9 mouse cellular contexts compared by ENCODE assay signal in genomic region chr7:35000839-35001238, GRCm38 (mm10). TPM values are rescaled to one million over a fixed set of nuclear protein-coding genes. Genes with fewer than 3 reads are reported as not detected.
DNase-seq lines count a peak whose midpoint lies in the region; ATAC-seq lines count a peak whose summit lies in the region.
"Had no signal": no experiment of that assay in that cellular context is flagged by ENCODE, and none has a peak within 500 bp of the region (broad histone marks: within the 10 kb centered on the region; RNA-seq: fewer than 3 reads in every experiment).

No protein-coding gene starts in this region.

- no peak for ATAC-seq in heart, embryonic 15.5 days (replicated peaks; ENCODE audit: insufficient number of reproducible peaks, insufficient read depth, low FRiP score, low read depth)
- peak; percentile 64; the same call in 1 of the 2 replicates for ATAC-seq in erythroid progenitor cell, adult 5-6 weeks (replicated peaks; ENCODE audit: low FRiP score, poor library complexity, severe bottlenecking)
- peak; percentile 82 for ATAC-seq in megakaryocyte progenitor cell, adult 5-6 weeks (replicated peaks; ENCODE audit: poor library complexity)

- WGBS in heart, embryonic 15.5 days: 35% methylated on average over 6 of the region's 6 CpGs

- no peak overlapping the region for H3K4me3 ChIP-seq in heart, embryonic 15.5 days
- H3K4me3 ChIP-seq: lung, embryonic 15.5 days had no signal

- H3K9me3 ChIP-seq in heart, embryonic 15.5 days (replicated peaks): no peaks in the 10 kb centered on the region
- H3K9me3 ChIP-seq: lung, embryonic 15.5 days had no signal

- no peak overlapping the region for H3K4me2 ChIP-seq in heart, embryonic 15.5 days
- H3K4me2 ChIP-seq: lung, embryonic 15.5 days had no signal

- DNase-seq in heart, adult 11 months: no peak
- DNase-seq in B cell, adult 2 months: peak; percentile 55 to 56
- peak; percentile 65 for DNase-seq in ZHBTc4 (ENCODE audit: low read depth, low spot score)
- DNase-seq in layer of hippocampus, postnatal 10 days (ENCODE audit: low spot score in 2 of 2): peak; percentile 56 to 57
- peak; percentile 24 to 28 for DNase-seq in urinary bladder, postnatal 36 days (ENCODE audit: low spot score in 2 of 2)

- H3K27ac ChIP-seq in heart, embryonic 15.5 days: peak overlapping the region; percentile 45; the same call in 1 of the 2 replicates
- H3K27ac ChIP-seq: lung, embryonic 15.5 days had no signal

- H3K9ac ChIP-seq in heart, embryonic 15.5 days: peak overlapping the region; percentile 3; the same call in 1 of the 2 replicates
- H3K9ac ChIP-seq: lung, embryonic 15.5 days had no signal

- no peaks in the 10 kb centered on the region for H3K36me3 ChIP-seq in heart, embryonic 15.5 days
- H3K36me3 ChIP-seq: lung, embryonic 15.5 days had no signal

- H3K4me1 ChIP-seq in heart, embryonic 15.5 days (replicated peaks): peaks cover 12% of the 10 kb centered on the region; the same call in 1 of the 2 replicates
- H3K4me1 ChIP-seq: lung, embryonic 15.5 days had no signal

- no peaks in the 10 kb centered on the region for H3K27me3 ChIP-seq in heart, embryonic 15.5 days
- H3K27me3 ChIP-seq: lung, embryonic 15.5 days had no signal

RNA-seq across cellular contexts. Expression of gene Cebpg, which starts 55.5 kb away (rescaled TPM):
- polyA plus RNA-seq in heart, embryonic 15.5 days (2015; fragmentation: Nextera tagmentation; extraction: Ambion mirVana): 18.0 and 22.1 TPM in 2 replicates
- total RNA-seq in erythroid progenitor cell, adult 5-6 weeks (2015; ENCODE audit: low replicate concordance): 41.1 and 56.6 TPM in 2 replicates
- 55.4 and 81.1 TPM in 2 replicates for total RNA-seq in erythroid progenitor cell, adult 5-6 weeks (2017; ENCODE audit: low replicate concordance)
- 10 to 100 TPM; 25.5 to 27.1 TPM for total RNA-seq in layer of hippocampus, postnatal 10 days (2021)
- 16.7 and 17.1 TPM in 2 replicates for total RNA-seq in megakaryocyte progenitor cell, adult 5-6 weeks (2015)
- total RNA-seq in megakaryocyte progenitor cell, adult 5-6 weeks (2017): 29.8 and 34.6 TPM in 2 replicates
